Mouse (Mus musculus): Measurements from ENCODE around the gene Gli2.

Gene Gli2

DNA sequence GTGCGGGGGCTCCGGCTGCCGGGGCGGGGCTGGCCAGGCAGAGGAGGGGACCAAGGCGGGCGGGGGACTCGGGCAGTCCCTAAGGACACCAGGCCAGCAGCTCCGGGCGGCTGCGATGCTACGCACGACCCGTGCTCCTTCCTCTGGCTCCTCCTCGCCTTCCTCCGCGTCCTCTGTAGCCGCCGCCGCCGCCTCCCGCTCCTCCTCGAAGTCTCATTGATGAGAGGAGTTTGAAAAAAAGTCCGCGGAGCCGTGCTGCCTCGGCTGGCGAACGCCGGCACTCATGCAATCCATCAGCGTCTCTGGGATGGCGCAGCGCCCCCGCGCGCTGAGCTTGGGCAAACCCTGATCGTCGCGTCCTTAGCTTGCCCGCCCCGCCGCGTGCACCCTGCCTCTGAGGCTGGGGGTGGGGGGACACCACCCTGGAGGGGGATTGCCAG is at the start of gene Gli2:
Gli2 (minus strand) TSS at position 218 of the 440 bp plus-strand sequence.
- DNase-seq (ENCODE audit: low spot score): peak; percentile 69

DNA sequence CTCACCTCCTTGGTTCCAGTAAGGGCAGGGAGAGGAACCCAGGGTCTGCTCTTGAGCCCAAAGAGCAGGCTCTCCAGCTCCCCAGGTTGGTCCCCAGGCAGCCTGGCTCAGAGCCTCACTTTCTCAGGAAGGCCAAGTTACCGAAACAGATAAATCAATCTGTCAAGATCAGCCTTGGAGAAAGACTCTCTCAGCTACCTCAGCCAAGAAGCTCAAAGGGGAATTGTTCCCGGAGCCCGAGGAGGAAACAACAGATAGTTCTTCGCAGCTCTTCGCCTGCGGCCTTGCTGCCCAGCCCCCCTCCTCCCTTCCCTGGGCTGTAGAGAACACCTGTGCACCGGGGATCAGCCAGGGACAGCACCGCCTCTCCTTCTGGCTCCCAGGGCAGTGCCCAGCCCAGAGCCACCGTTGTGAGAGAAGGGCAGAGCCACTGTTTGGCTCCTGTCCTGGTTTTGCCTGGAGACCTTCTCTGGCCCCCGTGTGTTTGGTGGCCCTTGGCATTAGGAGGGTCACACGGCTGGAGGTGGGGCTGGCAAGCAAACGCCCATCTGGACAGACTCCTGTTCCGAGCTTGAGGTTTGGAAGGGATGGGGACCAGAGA is 44.6 kb upstream of the Gli2 start:
- no peak for DNase-seq (ENCODE audit: low spot score)

DNA sequence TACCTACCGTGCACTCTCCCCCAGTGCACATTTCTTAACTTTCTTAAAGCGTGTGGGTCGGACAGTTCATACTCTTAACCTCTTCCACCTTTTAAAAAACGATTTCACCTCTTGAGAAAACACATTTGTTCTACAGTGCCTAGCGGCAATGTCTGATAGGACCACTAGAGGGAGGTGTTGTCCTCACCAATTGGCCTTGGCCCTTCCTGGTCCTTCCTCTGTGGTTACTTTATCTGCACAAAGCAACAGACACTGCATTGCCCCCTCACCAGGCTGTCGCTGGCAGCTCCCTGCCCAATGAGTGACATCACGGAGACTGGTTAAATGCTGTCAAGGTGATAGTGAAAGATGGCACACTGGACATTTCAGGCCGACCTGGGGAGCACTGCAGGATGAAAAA is 40.3 kb upstream of the Gli2 start:
- DNase-seq (ENCODE audit: low spot score): peak; percentile 49

DNA sequence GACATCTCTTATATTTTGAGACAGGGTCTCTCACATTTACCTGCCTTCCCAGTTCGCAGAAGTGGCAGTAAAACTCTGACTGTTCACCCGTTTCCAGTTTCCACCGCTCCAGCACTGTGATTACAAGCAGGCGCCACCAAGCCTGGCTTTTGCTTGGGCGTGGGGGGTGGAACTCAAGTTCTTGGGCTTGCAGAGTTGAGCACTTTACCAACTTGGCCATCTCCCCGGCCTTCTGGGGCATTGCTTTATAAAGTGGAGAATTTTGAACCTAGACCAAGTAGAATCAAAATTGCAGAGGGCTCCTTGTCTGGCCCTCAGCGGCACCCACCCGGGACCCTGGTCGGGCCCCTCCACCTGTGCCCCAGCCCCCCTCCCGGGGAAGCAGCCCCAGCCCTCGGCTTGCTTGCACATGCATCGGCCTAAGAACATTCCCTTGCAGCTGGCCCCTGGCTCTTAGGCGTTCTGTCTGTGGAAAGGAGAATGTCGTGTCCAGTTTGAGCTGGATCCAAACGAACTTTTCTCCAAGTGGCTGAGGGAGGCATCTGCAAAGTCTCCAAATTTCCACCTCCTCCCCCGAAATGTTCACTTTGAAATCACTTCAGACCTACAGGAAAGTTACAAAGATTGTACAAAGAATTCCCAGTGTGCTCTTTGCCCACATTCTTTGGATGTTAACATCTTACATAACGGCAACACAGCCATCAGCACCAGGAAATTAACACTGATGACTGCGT is 36.6 kb upstream of the Gli2 start:
- DNase-seq (ENCODE audit: low spot score): peak; percentile 21

DNA sequence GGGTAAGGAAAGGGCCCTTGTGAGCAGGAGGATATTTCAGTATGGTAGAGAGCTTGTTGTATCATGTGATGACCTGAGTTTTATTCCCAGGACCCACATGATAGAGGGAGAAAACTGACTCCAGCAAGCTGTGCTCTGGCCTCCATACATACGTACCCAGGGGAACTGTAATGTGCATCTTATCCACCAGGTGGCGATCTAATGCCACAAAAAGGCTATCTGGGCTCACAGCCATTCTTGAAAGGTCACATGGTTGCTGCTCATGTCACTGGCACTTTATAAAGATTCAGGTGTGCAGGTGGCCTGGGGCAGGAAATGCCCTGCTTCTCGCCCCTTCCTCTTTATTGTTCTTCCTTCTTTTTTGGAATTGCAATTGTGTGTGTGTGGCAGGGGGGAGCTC is 34.1 kb upstream of the Gli2 start:
- peak; percentile 74 for DNase-seq (ENCODE audit: low spot score)

DNA sequence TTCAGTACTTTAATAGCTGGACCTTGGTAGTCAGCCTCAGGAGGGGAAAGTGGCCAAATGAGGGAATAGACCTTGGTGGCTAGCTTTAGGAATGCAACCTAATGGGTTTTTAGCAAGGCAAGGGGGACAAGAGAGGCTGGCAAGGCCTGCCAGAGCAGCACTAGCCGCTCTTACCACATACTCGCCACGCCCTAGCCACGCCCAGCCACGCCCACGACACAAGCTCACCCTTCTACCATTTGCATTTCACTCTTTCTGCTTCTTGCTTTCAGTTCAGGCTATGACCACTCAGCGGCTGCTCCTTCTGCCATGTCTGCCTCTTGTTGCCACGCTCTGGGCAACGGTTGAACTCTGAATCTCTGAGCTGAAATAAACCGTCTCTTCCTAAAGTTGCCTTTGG is 32.4 kb upstream of the Gli2 start:
- no peak for DNase-seq (ENCODE audit: low spot score)

DNA sequence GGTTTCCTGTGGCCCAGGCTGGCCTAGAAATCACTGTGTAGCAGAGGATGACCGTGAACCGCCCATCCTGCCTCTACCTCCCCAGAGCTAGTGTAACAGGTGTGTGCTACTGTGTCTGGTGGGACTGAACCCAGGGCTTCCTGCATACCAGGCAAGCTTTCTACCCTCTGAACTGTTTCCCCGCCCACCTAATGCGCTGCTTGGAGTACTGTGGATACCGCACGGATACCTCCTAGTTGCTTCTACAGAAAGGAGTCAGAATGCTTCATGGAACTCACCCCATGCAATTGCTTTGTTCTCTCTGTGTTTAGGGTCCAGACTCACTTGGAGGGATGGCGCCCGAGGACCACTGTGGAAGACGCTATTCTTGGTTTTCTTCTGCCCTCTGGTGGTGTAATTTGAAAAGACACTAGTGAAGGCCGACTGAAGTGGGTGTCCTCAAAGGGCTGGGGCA is 30.1 kb upstream of the Gli2 start:
- peak; percentile 39 for DNase-seq (ENCODE audit: low spot score)

DNA sequence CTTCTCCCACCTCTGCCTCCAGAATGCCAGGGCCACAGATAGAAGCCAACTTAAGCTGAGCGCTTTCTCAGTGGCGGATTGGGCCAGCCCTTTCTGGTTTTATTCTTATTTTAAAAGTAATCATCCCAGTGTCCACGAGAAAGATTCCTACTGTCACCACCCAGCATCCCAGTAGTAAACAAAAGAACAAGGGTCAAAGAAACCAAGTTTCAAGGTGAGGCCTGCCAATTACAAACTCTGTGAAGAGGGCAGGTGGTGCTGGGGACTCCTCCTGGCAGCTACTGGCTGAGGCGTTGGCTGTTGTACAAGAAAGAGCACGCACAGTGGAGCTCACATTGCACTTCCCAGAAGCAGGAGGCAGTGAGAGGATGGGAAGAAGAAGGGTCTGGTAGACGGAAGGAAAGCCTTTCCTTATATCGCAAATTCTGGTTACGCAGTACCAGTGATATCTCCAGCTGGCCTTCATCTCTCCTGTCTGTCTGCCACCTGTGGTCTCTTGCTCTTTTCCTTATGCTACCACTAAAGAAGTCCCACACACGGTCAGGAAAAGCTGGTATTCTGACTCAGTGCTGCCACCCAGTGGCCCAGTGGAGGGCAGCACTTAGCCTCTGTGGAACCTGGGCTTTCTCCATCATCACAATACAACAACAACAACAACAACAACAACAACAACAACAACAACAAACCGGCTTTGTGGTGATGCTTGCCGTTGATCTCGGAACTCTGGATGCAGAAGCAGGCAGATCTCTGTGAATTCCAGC is 29.0 kb upstream of the Gli2 start:
- no peak for DNase-seq (ENCODE audit: low spot score)

DNA sequence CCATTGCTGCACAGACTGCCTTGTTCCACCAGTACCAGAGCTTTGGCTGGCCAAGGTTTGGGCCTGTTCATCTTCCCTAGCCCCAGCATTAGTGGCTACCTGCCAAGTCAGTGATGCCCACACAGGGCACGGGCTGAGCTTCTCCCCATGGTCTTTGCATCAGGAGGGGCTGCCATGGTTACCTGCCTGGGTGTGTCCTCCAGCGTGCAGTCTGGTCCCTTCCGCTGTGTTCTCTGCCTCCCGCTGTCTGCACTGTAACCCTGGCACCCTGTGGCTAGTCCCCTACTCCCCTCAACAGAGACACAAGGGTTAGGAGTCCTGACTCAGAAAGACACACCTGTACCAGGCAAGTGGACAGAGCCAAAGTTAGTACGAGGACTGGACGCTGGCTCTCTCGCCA is 24.5 kb upstream of the Gli2 start:
- DNase-seq (ENCODE audit: low spot score): no peak

DNA sequence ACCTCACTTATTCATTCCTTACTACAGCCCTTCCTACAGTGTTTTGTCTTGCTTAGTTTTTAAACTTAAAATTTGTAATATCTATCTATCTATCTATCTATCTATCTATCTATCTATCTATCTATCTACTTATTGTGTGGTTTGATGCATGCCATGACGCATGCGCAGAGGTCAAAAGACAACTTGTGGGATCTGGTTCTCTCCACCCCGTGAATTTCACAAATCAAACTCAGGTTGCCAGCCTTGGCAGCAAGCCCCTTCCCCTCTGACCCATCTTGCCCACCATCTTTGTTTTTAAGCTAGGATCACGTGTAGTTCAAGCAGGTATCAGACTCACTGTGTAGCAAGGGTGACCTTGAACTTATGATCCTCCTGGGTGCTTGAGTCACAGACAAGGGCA is 22.9 kb upstream of the Gli2 start:
- no peak for DNase-seq (ENCODE audit: low spot score)

DNA sequence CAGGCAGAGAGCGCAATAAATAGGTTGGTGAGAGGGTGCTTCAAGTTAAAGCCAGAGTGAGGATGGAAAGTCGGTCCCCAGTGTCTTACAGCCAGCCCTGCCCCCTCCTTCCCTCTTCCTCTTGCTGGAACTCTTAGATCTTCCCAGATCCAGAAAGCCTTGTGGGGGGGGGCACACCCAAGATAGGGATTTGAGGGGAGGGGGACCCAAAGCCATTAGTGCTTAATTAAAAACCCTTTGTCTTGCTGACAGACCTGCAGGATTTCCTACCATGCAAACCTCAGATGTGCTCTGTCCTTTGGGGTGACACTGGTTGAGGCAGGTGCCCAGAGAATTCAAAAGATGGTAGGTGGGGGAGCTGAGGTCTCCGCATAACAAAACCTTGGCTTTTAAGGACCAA is 22.5 kb upstream of the Gli2 start:
- no peak for DNase-seq (ENCODE audit: low spot score)

DNA sequence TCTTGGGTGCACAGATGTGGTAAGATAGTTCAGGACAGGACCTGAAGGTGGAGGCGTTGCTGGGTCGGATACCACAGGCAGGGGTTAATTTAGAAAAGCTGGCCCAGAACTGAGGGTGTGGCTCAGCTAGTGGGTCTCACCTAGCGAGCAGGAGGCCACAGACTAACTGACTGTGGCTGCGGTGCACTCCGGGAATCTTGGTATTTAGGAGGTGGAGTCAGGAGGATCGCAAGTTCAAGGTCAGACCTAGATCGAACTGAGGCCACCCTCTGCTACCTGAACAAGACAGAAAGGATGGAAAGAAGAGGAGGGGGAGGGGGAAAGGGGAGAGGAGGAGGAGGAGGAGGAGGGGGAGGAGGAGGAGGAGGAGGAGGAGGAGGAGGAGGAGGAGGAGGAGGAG is 22.1 kb upstream of the Gli2 start:
- no peak for DNase-seq (ENCODE audit: low spot score)

DNA sequence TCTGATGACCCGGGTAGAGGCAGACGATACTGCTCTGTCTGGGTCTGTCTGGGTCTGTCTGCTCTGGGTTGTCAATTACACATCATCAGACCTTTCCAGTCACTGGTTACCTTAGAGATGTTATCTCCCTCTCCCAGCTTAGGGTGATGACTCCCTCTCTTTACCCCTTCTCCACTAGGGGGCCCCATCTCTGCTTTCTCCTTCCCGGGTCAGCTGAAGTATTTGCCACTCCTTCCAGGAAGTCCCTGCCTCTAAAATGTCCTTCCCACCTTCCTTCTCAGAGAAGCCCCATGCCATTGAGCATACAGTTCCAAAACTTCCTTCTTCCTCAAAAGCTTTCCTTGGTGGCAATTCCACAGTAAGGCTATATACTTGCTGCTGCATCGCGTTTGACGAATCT is 21.5 kb upstream of the Gli2 start:
- no peak for DNase-seq (ENCODE audit: low spot score)

DNA sequence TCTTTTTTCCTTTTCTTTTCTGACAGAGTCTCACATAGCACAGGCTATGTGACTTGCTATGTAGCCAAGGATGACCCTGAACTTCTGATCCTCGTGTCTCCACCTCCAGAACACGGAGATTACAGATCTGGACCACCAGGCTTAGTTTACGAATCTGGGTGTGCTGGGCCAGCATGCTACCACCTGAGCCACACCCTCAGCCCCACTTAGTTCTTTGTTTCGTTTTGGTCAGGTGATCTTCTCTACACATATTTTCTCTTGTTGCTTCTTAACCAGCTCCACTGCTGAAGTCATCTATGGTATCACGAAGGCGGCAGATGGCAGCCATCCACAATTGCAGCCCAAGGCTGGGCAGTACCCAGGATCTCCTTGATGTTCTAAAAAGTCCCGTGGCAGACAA is 20.5 kb upstream of the Gli2 start:
- DNase-seq (ENCODE audit: low spot score): no peak

DNA sequence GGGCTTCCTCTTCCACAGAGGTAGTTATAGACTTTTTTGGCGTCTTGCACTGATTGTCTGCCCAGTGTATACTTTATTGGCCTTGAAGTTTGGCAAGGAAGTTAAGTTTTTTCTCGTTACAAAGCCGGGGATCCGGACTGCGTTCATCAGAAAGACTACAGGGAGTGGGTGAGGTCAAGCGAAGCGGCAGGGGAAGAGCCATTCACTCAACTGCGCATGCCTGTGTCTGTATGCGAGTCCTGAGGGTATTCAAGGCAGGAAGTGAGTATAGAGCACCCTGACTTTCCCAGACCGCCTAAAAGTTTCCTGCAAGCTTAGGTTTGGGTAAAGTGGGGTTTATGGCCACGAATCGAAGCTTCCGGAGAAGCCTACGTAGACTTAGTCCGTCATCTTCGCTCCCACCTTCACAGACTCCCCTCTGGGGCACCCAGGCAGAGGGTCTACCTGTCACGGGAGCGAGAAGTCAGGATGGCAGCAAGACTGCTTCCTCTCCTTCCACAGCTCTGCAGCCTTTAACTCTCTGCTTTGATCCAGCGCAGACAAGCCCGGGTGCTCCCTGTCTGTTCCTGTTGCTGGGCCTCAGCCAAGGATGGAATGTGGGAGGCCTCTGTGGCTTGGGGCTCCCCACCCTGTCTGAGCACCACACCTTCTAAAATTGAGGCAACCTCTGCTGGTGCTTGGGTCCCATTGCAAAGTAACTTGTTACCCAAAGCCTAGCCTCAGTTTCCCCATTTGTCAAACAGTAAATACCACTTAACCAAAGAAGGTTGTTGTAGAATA is 11.7 kb upstream of the Gli2 start:
- no peak for DNase-seq (ENCODE audit: low spot score)

DNA sequence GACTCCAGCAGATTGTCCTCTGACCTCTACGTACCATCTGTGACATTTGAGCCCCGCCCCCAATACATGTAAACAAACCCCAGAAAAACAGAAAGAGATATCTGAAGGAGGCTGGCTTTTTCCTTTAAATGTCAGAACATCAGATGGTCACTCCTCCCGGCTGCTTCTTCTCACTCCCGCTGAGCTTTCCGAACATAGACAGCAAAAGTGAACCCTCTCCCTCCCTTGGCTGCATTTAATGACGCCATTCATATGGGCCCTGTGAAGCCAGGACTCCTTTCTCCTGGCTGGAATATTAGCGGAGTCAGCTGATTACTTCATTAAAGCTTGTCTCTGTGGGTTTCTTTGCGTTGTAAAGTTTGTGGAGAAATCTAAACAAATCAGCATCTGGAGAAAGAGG is 3.1 kb upstream of the Gli2 start:
- no peak for DNase-seq (ENCODE audit: low spot score)

DNA sequence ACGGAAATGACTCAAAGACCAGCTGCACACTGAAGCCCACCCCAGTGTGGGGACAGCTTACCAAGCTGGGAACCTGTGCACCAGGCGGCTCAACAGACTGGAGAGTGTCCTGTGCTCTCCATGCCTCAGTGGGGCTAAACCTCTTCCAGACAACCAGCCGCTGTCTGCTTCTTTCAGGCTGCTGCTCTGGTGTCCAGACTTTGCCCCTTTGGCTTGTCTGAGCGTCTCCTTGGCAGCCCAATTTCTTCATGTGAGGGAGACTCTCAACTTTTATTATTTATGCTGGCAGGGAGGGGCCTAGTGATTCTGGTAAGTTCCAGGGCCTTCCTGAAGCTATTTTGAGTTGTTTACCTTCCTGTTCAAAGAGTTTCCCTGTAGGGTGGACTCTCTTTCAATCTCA is 2.4 kb upstream of the Gli2 start:
- no peak for DNase-seq (ENCODE audit: low spot score)

DNA sequence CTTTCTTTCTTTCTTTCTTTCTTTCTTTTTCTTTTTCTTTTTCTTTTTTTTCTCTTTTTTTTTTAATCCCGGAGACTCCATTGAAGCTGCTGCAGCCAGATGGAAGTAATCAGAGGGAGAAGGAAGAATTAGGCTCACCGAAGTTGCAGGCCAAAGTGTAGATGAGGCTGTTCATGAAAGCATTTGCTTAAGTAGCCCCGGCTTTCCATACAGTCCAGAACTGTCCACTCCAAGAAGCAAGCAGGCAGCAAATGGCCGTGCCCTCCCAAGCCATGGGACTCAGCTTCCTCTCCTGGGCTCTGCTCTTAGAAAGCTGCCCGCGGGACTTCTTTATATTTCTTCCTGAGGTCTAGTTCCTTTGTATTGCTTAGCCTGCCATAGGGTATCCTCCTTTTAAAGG is 1.0 kb upstream of the Gli2 start:
- DNase-seq (ENCODE audit: low spot score): no peak

DNA sequence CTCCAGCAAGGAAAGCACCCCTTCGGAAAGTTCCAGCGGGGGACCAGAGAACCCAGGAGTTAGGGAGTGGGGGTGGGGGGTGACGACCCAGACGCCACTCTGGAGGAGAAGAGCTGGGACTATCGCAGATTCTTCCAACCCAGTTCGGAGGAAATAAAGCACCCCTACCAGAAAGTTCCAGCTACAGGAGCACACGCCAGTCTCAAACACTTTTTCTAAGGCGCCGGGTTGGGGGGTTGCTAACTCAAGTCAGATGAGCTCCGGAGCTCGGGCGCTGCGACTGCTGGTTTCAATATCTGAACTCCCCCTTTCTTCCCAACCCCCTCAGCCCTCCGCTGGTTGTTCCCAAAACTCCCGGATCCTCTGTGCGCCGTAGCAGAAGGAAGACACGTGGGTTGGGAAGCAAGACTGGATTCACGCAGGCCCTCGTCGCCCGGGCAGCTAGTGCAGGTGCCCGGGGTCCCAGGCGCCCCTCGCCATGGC is 494 bp upstream of the Gli2 start:
- DNase-seq (ENCODE audit: low spot score): no peak

DNA sequence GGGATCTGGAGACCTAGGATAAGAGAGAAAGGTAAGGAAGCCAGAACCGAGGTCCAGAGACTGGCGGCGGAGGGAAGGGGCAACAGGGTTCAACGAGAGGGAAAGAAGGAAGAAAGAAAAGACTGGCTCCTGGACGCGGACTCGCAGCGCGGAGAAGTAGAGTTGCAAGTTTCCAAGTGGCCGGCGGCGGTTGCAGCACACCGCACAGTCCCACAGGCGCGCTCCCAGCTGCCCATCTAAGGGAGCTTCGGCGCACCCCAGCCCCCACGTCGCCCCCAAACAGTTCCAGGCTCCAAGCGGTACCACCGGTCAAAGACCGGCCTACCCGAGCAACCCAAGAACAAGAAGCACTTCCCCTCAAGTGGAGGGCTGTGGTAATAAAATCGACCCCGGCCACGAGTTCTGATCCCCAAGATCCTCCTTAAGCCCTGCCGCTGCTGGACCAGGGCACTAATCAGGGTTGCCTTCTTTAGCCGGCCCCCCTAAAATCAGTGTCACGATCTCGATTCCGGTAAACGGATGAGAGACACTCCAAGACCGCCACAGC is 715 bp downstream of the Gli2 start:
- no peak for DNase-seq (ENCODE audit: low spot score)

DNA sequence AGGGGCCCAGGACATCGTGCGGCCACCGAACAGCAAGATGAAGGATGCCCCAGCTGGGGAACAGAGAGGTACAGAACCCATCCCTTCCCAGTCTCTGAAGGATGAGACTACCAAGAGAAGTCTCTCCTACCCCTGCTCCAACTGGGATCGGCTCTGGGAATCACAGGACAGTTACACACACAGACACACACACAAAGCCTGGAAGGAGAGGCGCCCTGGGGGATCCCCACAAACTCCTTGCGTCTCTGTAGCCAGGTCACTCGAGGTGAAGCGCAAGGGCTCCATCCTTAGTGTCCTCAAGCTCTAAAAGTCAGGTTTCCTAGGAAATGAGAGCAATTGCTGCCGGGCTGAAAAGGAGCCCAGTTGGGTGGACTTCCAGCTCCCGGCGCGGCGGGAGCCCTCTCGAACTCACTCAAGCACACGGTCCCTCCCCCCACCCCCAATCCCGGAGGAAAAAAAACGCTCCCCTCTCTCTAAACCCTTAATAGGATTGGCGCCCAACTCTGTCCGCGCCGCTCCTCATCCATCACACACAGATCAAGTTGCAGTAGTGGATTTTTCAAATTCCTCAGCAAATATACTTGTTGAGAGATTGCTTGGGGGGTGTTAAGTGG is 1.4 kb downstream of the Gli2 start:
- DNase-seq (ENCODE audit: low spot score): no peak
